Mouse (Mus musculus) granulocyte monocyte progenitor cell, adult 5-6 weeks (primary cell): ENCODE measurements around the gene Tcp1. TPM values are rescaled to one million over a fixed set of nuclear protein-coding genes. Genes with fewer than 3 reads are reported as not detected.
"Not testable (repeated sequence)": the region's sequence is repeated elsewhere in the genome, so short reads cannot be mapped to it uniquely, and the experiment has no call there.

Source experiments
- ATAC-seq: replicated peaks from 2 replicates; pipeline ENCODE4 v1.8.0; 2016; ENCODE audit warnings: mild to moderate bottlenecking, moderate TSS enrichment, inconsistent platforms; ENCODE audit not compliant: poor library complexity, severe bottlenecking
- total RNA-seq, 2 experiments: library from RNA; stranded (forward) in 1 of 2; stranded (reverse) in 1 of 2; fragments of 200-712, 200-1000 nt in 1 of 2; fragments of >200 nt in 1 of 2; fragmentation: Nextera tagmentation in 1 of 2; gene quantifications; 2 replicates each; pipeline ENCODE4 v1.2.3; 2014 to 2017

The Tcp1 gene
- total RNA-seq, 2 experiments from 2014 or later = 436 to 932 TPM

GRCm38 (mm10) chr17:12909361-12910280 is 5.9 kb upstream of the Tcp1 start, which contains the start of gene Pnldc1:
TSS of gene Pnldc1 (minus strand) at chr17:12910230.
- ATAC-seq = no peak

- no peak for ATAC-seq
Observed at GRCm38 (mm10) chr17:12910391-12910790, 5.1 kb upstream of the Tcp1 start.

- ATAC-seq = peak; percentile 95
Observed at GRCm38 (mm10) chr17:12915881-12916583, 531 bp downstream of the Tcp1 start, which contains the start of gene Mrpl18. TSS of gene Mrpl18 (minus strand) at chr17:12916345.

- peak; percentile 31 for ATAC-seq
Observed at GRCm38 (mm10) chr17:12916588-12917380, 1.3 kb downstream of the Tcp1 start.

- peak; percentile 72 for ATAC-seq
Observed at GRCm38 (mm10) chr17:12921073-12921472, 5.6 kb downstream of the Tcp1 start.

- no peak for ATAC-seq
Observed at GRCm38 (mm10) chr17:12925001-12925400, 9.5 kb downstream of the Tcp1 start.

GRCm38 (mm10) chr17:12925703-12926180 is 10.2 kb downstream of the Tcp1 start:
- no peak for ATAC-seq

GRCm38 (mm10) chr17:12931576-12931975 is 16.1 kb downstream of the Tcp1 start:
- not testable (repeated sequence) for ATAC-seq

GRCm38 (mm10) chr17:12935719-12936118 is 20.2 kb downstream of the Tcp1 start:
- ATAC-seq = no peak

GRCm38 (mm10) chr17:12937412-12937970 is 22.0 kb downstream of the Tcp1 start:
- no peak for ATAC-seq

- ATAC-seq = no peak
Observed at GRCm38 (mm10) chr17:12938077-12938476, 22.6 kb downstream of the Tcp1 start.

- ATAC-seq = peak; percentile 32
Observed at GRCm38 (mm10) chr17:12939377-12940148, 24.1 kb downstream of the Tcp1 start.

- peak; percentile 66 for ATAC-seq
Observed at GRCm38 (mm10) chr17:12940151-12940805, 24.8 kb downstream of the Tcp1 start, which contains the start of gene Acat3. TSS of gene Acat3 (minus strand) at chr17:12940600.

GRCm38 (mm10) chr17:12941543-12942260 is 26.2 kb downstream of the Tcp1 start:
- no peak for ATAC-seq

GRCm38 (mm10) chr17:12942459-12943162 is 27.1 kb downstream of the Tcp1 start:
- no peak for ATAC-seq

GRCm38 (mm10) chr17:12949669-12950068 is 34.2 kb downstream of the Tcp1 start:
- no peak for ATAC-seq

- ATAC-seq = no peak
Observed at GRCm38 (mm10) chr17:12956664-12957063, 41.2 kb downstream of the Tcp1 start.
